Mouse (Mus musculus) heart, postnatal 0 days (tissue): ENCODE data around the gene Ankar. TPM values are rescaled to one million over a fixed set of nuclear protein-coding genes. Genes with fewer than 3 reads are reported as not detected.
A peak's percentile ranks its signal among the peaks of the same experiment; 100 is the strongest.

Experiments used
- ATAC-seq: fragments of 200-750 bp; cut with Nextera tagmentation; 2 replicates; pipeline ENCODE4 v1.8.0; 2017; ENCODE audit warnings: low read depth, moderate number of reproducible peaks, moderate library complexity; ENCODE audit not compliant: insufficient read depth
- DNase-seq: peaks from one replicate; pipeline ENCODE4 v3.0.0-alpha.2; 2016; ENCODE audit warnings: low spot score
- H3K27ac ChIP-seq: fragments of 300-500 bp; sonication (generic); 2 replicates; pipeline ENCODE4 v1.5.1; 2014; ENCODE audit warnings: low read depth, mild to moderate bottlenecking
- H3K27me3 ChIP-seq: fragments of 300-500 bp; sonication (generic); 2 replicates; pipeline ENCODE4 v1.6.1; 2014; ENCODE audit warnings: low read length, mixed read lengths; ENCODE audit not compliant: control insufficient read depth, insufficient read depth
- H3K36me3 ChIP-seq: fragments of 300-500 bp; sonication (generic); replicated peaks from 2 replicates; pipeline ENCODE4 v1.6.1; 2014; ENCODE audit warnings: low read length, mixed read lengths; ENCODE audit not compliant: control insufficient read depth, insufficient read depth
- H3K4me1 ChIP-seq: fragments of 300-500 bp; sonication (generic); 2 replicates; pipeline ENCODE4 v1.6.1; 2014; ENCODE audit warnings: antibody characterized with exemption; ENCODE audit not compliant: control insufficient read depth, insufficient read depth
- H3K4me2 ChIP-seq: fragments of 300-500 bp; sonication (generic); 2 replicates; pipeline ENCODE4 v1.6.1; 2014; ENCODE audit warnings: low read depth, mild to moderate bottlenecking, low read length, moderate library complexity
- H3K4me3 ChIP-seq: fragments of 300-500 bp; sonication (generic); 2 replicates; pipeline ENCODE4 v1.5.1; 2014; ENCODE audit warnings: low read depth, low read length
- H3K9ac ChIP-seq: fragments of 300-500 bp; sonication (generic); replicated peaks from 2 replicates; pipeline ENCODE4 v1.6.1; 2014; ENCODE audit warnings: low read depth, low read length, mixed read lengths
- H3K9me3 ChIP-seq: fragments of 300-500 bp; sonication (generic); replicated peaks from 2 replicates; pipeline ENCODE4 v1.6.1; 2016; ENCODE audit warnings: low read length; ENCODE audit not compliant: control insufficient read depth
- CTCF ChIP-seq: IDR thresholded peaks from 2 replicates; pipeline ENCODE4 v1.5.1; 2016; ENCODE audit warnings: antibody characterized with exemption, control low read depth, low read depth
- EP300 ChIP-seq: IDR thresholded peaks from 2 replicates; pipeline ENCODE4 v1.6.1; 2016; ENCODE audit warnings: antibody characterized with exemption, low read depth
- WGBS: fragments of 180-500 bp; shearing (Covaris S2); extraction: QIAGEN DNeasy Blood & Tissue Kit; methylation state at CpG from one replicate; pipeline ENCODE4 v1.1.7; 2014; 5-methylcytosine and 5-hydroxymethylcytosine counted together
- polyA plus RNA-seq: library from polyadenylated mRNA; unstranded; fragments of >200 nt; fragmentation: Nextera tagmentation; extraction: Ambion mirVana; gene quantifications from 2 replicates; pipeline ENCODE4 v1.2.1, GENCODE M21; 2015
- total RNA-seq: library from RNA; depleted of rRNA; stranded (reverse); fragments of >200 nt; gene quantifications from 2 replicates; pipeline ENCODE4 v1.2.3, GENCODE M21; 2014; ENCODE audit warnings: low replicate concordance

Gene Ankar
- total and polyA plus RNA-seq, 2 experiments from 2014 or later = not detected

DNA sequence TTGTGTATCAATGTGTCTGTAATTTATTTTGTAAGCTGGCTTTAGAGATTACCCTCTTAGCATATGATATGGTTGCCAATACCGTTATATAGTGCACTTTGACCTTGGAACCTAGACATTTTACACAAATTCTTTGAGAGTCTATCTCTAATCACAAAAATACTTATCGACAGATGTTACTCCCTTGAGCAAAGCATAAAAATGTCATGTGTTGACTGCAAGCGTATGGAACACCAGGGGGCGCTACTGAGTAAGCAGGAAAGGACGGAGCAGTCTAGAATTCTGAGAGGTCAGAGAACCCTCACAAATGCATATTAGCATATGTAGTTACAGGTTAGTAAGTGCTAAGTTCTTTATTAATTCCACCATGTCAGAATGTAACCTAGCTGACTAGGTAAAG is 16.5 kb upstream of the Ankar start:
- peak; percentile 74 for DNase-seq
- peak; percentile 43; the same call in 1 of the 2 replicates for ATAC-seq
- Histone ChIP-seq H3K4me3 (no peak overlapping the region), H3K27ac (no peak overlapping the region), H3K27me3 (no peaks in the 10 kb centered on the region), H3K4me1 (peaks cover 13% of the 10 kb centered on the region), H3K9ac (no peak overlapping the region), H3K4me2 (no peak overlapping the region), H3K36me3 (peaks cover 36% of the 10 kb centered on the region), H3K9me3 (no peaks in the 10 kb centered on the region)
- WGBS = 8% methylated on average over 5 of the region's 5 CpGs
- TF ChIP-seq CTCF = peak; percentile 97
- TF ChIP-seq EP300 = no peak

DNA sequence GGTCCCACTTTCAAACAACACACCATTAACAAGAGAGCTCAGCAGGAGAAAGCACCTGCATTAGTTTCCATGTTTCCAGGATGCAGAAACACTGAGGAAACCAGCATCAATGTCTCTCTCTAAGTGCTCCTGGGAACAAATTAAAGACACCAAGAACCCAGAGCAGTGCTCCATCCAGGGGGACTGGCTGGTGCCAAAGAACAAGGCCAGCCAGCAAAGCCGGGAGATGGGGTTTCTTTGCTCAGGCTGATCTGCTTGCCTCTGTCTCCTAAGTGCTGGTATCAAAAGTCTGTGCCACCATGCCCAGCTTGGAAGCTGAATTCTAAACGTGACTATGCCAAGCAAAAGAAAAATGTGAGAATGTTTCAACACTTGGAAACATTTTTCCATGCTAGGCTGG is 16.0 kb upstream of the Ankar start:
- ATAC-seq = no peak
- peaks cover 13% of the 10 kb centered on the region for H3K4me1 ChIP-seq
- WGBS = 55% methylated on average over 2 of the region's 2 CpGs
- no peak overlapping the region for H3K4me2 ChIP-seq
- H3K9me3 ChIP-seq = no peaks in the 10 kb centered on the region
- H3K9ac ChIP-seq = no peak overlapping the region
- TF ChIP-seq CTCF (no peak), EP300 (no peak)
- H3K4me3 ChIP-seq = no peak overlapping the region
- DNase-seq = no peak
- peaks cover 36% of the 10 kb centered on the region for H3K36me3 ChIP-seq
- H3K27me3 ChIP-seq = no peaks in the 10 kb centered on the region
- H3K27ac ChIP-seq = no peak overlapping the region

DNA sequence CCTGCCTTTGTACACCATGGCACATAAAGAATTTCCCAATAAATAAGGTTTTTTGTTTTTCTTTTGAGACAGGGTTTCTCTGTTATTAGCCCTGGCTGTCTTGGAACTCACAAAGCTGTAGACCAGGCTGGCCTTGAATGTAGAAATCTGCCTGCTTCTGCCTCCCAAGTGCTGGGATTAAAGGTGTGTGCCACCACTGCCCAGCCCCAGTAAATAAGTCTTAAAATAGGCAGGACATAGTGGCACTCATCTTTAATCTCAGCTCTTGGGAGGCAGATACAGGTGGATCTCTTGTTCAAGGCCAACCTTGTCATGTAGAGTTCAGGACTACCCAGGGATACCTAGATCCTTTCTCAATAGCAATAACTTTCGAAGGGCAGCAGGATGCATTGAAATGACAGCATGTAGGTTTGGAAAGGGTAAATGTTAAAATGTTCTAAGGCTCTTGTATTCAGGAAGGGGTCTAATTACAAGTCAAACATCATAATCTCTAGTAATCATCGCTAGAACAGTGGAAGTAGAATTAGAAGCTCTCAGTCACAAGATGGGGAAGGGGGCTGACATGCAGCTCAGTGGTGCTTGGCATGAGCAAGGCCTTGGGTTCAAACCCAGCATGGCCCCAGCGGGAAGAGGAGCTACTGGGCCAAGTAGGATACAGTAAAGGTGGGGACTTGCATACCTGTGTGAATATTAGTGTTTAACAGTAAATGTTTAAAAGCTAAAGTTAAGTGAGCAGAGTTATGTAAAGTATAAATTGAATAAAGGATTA is 15.4 kb upstream of the Ankar start:
- Histone ChIP-seq H3K27me3 (no peaks in the 10 kb centered on the region), H3K9me3 (no peaks in the 10 kb centered on the region), H3K4me1 (peaks cover 14% of the 10 kb centered on the region), H3K27ac (no peak overlapping the region), H3K36me3 (peaks cover 36% of the 10 kb centered on the region), H3K9ac (no peak overlapping the region), H3K4me3 (no peak overlapping the region), H3K4me2 (no peak overlapping the region)
- WGBS = 78% methylated on average over 3 of the region's 3 CpGs
- DNase-seq (no peak), ATAC-seq (no peak)
- TF ChIP-seq EP300 = no peak
- no peak for TF ChIP-seq CTCF

DNA sequence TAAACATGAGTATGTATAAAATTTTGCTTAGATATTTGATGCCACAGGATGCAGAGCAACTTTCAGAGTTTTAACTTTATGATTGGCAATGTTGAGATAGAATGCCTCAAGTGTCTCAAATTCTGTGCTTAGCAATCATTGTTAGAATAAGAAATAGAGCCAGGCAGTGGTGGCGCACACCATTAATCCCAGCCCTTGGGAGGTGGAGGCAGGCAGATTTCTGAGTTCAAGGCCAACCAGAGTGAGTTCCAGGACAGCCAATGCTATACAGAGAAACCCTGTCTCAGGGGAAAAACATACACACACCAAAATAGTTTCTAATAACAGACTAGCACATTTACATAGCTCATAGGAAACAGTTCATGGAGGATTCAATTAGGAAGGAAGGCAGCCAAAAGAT is 14.7 kb upstream of the Ankar start:
- 94% methylated on average over 1 of the region's 1 CpGs for WGBS
- no peak overlapping the region for H3K9ac ChIP-seq
- H3K4me2 ChIP-seq = no peak overlapping the region
- peaks cover 16% of the 10 kb centered on the region for H3K4me1 ChIP-seq
- no peaks in the 10 kb centered on the region for H3K9me3 ChIP-seq
- H3K27ac ChIP-seq = no peak overlapping the region
- DNase-seq (no peak), ATAC-seq (no peak)
- no peak overlapping the region for H3K4me3 ChIP-seq
- H3K36me3 ChIP-seq = peaks cover 36% of the 10 kb centered on the region
- H3K27me3 ChIP-seq = no peaks in the 10 kb centered on the region
- TF ChIP-seq CTCF = no peak
- no peak for TF ChIP-seq EP300

DNA sequence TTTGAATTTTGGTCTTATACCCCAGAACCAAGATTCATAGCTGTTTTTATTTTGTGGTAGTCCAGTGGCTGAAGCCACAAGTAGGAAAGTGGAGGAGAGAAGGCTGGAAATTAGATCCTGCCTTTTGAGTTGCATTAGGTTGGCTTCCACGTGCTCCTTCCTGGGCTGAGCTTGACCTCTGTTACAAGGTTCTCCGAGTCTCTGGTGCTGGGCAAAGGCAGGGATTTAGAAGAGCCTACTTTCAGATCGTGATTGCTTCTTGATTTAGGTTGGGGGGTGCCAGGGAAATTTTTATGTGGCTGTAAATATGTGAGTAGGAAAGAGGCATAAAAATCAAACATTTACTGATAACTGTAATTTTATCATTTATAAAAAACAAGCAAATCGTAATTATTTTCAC is 14.2 kb upstream of the Ankar start:
- 58% methylated on average over 4 of the region's 4 CpGs for WGBS
- TF ChIP-seq CTCF = no peak
- no peak for TF ChIP-seq EP300

DNA sequence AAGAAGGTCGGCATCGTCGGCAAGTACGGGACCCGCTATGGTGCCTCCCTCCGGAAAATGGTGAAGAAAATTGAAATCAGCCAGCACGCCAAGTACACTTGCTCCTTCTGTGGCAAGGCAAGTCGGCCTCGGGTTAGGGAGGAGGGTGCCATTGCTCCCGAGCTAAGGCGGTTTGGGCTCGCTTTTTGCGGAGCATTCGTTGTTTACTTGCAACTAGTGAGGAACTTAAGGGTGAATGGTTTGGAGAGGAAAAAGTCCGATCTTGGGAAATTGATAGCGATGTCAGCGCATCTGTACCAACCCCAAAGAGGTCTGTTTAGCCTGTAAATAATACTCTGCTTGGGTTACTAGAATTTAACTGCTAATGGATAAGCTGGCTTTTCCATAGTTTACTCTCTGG is 11.3 kb upstream of the Ankar start:
- peak overlapping the region; percentile 91 for H3K27ac ChIP-seq
- peaks cover 36% of the 10 kb centered on the region for H3K36me3 ChIP-seq
- TF ChIP-seq CTCF (no peak), EP300 (no peak)
- 1% methylated on average over 17 of the region's 17 CpGs for WGBS
- H3K4me1 ChIP-seq = peaks cover 16% of the 10 kb centered on the region
- peak overlapping the region; percentile 88 for H3K4me2 ChIP-seq
- no peaks in the 10 kb centered on the region for H3K9me3 ChIP-seq
- H3K27me3 ChIP-seq = no peaks in the 10 kb centered on the region
- no peak; the same call in 1 of the 2 replicates for ATAC-seq
- H3K9ac ChIP-seq = peak overlapping the region; percentile 86
- no peak for DNase-seq
- peak overlapping the region; percentile 93 for H3K4me3 ChIP-seq

More for the DNA sequence above, 14.2 kb upstream of the Ankar start:
- Histone ChIP-seq H3K4me1 (peaks cover 16% of the 10 kb centered on the region), H3K9me3 (no peaks in the 10 kb centered on the region), H3K27me3 (no peaks in the 10 kb centered on the region), H3K4me3 (no peak overlapping the region), H3K9ac (no peak overlapping the region; the same call in 1 of the 2 replicates), H3K36me3 (peaks cover 36% of the 10 kb centered on the region), H3K27ac (no peak overlapping the region), H3K4me2 (no peak overlapping the region)
- DNase-seq = no peak
- no peak for ATAC-seq
